Mouse (Mus musculus) lung, adult 2 months (tissue): ENCODE data around the gene Ppfibp1. TPM values are rescaled to one million over a fixed set of nuclear protein-coding genes. Genes with fewer than 3 reads are reported as not detected.
A peak's percentile ranks its signal among the peaks of the same experiment; 100 is the strongest.

ENCODE experiments used
- DNase-seq: peaks from one replicate; pipeline ENCODE4 v3.0.0; 2022
- H3K4me1 ChIP-seq: fragments of 200-500 bp; 2 replicates; pipeline ENCODE4 v1.6.1; 2011; ENCODE audit warnings: low read length; ENCODE audit not compliant: control insufficient read depth, insufficient read depth
- H3K4me3 ChIP-seq: fragments of 200-500 bp; replicated peaks from 2 replicates; pipeline ENCODE3; 2011; ENCODE audit warnings: low read depth, mild to moderate bottlenecking, control low read depth, low read length; ENCODE audit errors: extremely low read depth
- CTCF ChIP-seq: fragments of 200-500 bp; IDR thresholded peaks from 2 replicates; pipeline ENCODE4 v1.5.1; 2011; ENCODE audit warnings: mild to moderate bottlenecking, low read length, control low read depth; ENCODE audit not compliant: insufficient read depth
- POLR2A ChIP-seq: fragments of 200-500 bp; IDR thresholded peaks from 2 replicates; pipeline ENCODE4 v1.6.1; 2011; ENCODE audit warnings: low read depth, mild to moderate bottlenecking, control low read depth, low read length, borderline replicate concordance; ENCODE audit errors: extremely low read depth
- WGBS: fragments of 180-500 bp; shearing (Covaris S2); methylation state at CpG from one replicate; pipeline ENCODE4 v1.1.7; 2018; 5-methylcytosine and 5-hydroxymethylcytosine counted together
- polyA plus RNA-seq: library from polyadenylated mRNA; depleted of rRNA; stranded (reverse); fragments of >200 nt; gene quantifications from 2 replicates; pipeline ENCODE4 v1.2.3, GENCODE M21; 2012

The Ppfibp1 gene
- polyA plus RNA-seq, 1 experiment: 35.1 TPM

GRCm38 (mm10) chr6:146995878-146996277 lies 107.6 kb downstream of the Ppfibp1 start:
- DNase-seq: no peak
- TF ChIP-seq CTCF (no peak), POLR2A (no peak)
- Histone ChIP-seq H3K4me1 (no peaks in the 10 kb centered on the region), H3K4me3 (no peak overlapping the region)
- 90% methylated on average over 6 of the region's 6 CpGs for WGBS

- DNase-seq: no peak
- no peaks in the 10 kb centered on the region for H3K4me1 ChIP-seq
- 70% methylated on average over 6 of the region's 6 CpGs for WGBS
- no peak overlapping the region for H3K4me3 ChIP-seq
- TF ChIP-seq CTCF (no peak), POLR2A (no peak)
Measured at GRCm38 (mm10) chr6:146997006-146997405, 108.7 kb downstream of the Ppfibp1 start.

- DNase-seq: no peak
- no peak for TF ChIP-seq CTCF
- no peak for TF ChIP-seq POLR2A
- 88% methylated on average over 4 of the region's 4 CpGs for WGBS
- Histone ChIP-seq H3K4me3 (no peak overlapping the region), H3K4me1 (no peaks in the 10 kb centered on the region)
Measured at GRCm38 (mm10) chr6:146998710-146999109, 110.4 kb downstream of the Ppfibp1 start.

- WGBS: 84% methylated on average over 9 of the region's 9 CpGs
- no peak for DNase-seq
- Histone ChIP-seq H3K4me3 (no peak overlapping the region), H3K4me1 (no peaks in the 10 kb centered on the region)
- TF ChIP-seq POLR2A: no peak
- no peak for TF ChIP-seq CTCF
Measured at GRCm38 (mm10) chr6:146999302-146999701, 111.0 kb downstream of the Ppfibp1 start.

- 85% methylated on average over 2 of the region's 2 CpGs for WGBS
- no peak for TF ChIP-seq POLR2A
- TF ChIP-seq CTCF: no peak
- Histone ChIP-seq H3K4me1 (no peaks in the 10 kb centered on the region), H3K4me3 (no peak overlapping the region)
- DNase-seq: no peak
Measured at GRCm38 (mm10) chr6:146999755-147000154, 111.5 kb downstream of the Ppfibp1 start.

GRCm38 (mm10) chr6:147008148-147008547 lies 119.9 kb downstream of the Ppfibp1 start:
- WGBS: 75% methylated on average over 3 of the region's 3 CpGs
- peak; percentile 42 for DNase-seq
- Histone ChIP-seq H3K4me1 (no peaks in the 10 kb centered on the region), H3K4me3 (no peak overlapping the region)
- TF ChIP-seq CTCF (peak; percentile 69), POLR2A (no peak)

- Histone ChIP-seq H3K4me3 (no peak overlapping the region), H3K4me1 (no peaks in the 10 kb centered on the region)
- TF ChIP-seq POLR2A (no peak), CTCF (no peak)
- DNase-seq: no peak
- 68% methylated on average over 6 of the region's 6 CpGs for WGBS
Measured at GRCm38 (mm10) chr6:147010358-147010757, 122.1 kb downstream of the Ppfibp1 start.

GRCm38 (mm10) chr6:147010811-147011520 lies 122.7 kb downstream of the Ppfibp1 start:
- DNase-seq: no peak
- WGBS: 67% methylated on average over 15 of the region's 15 CpGs
- TF ChIP-seq CTCF: no peak
- no peak for TF ChIP-seq POLR2A
- Histone ChIP-seq H3K4me3 (no peak overlapping the region), H3K4me1 (no peaks in the 10 kb centered on the region)

GRCm38 (mm10) chr6:147011555-147011954 lies 123.3 kb downstream of the Ppfibp1 start:
- DNase-seq: no peak
- no peak for TF ChIP-seq CTCF
- no peak for TF ChIP-seq POLR2A
- no peak overlapping the region for H3K4me3 ChIP-seq
- H3K4me1 ChIP-seq: no peaks in the 10 kb centered on the region
- 51% methylated on average over 6 of the region's 6 CpGs for WGBS

- peak; percentile 23 for DNase-seq
- no peak overlapping the region for H3K4me3 ChIP-seq
- no peaks in the 10 kb centered on the region for H3K4me1 ChIP-seq
- no peak for TF ChIP-seq CTCF
- TF ChIP-seq POLR2A: no peak
- WGBS: 60% methylated on average over 6 of the region's 6 CpGs
Measured at GRCm38 (mm10) chr6:147011977-147012376, 123.7 kb downstream of the Ppfibp1 start.
